Mouse (Mus musculus): ENCODE data around the gene Nr4a1.

GRCm38 (mm10) chr15:101235728-101236327 lies 18.2 kb upstream of the Nr4a1 start:
- TF ChIP-seq CTCF (IDR thresholded peaks at IDR 0.05; ENCODE audit: control insufficient read depth, insufficient read depth, low read length) (no peak), POLR2A (IDR thresholded peaks at IDR 0.05; ENCODE audit: borderline replicate concordance, control insufficient read depth, low read depth, low read length) (no peak)
